Mouse (Mus musculus) ES-E14 (cell line): ENCODE measurements at regions not wholly inside any gene's neighbourhood (a gene's known extent, or its start where the extent isn't known, plus 50 kb on each side); places are given as distances from the start of the nearest gene placed in this dataset.
A peak's percentile ranks its signal among the peaks of the same experiment; 100 is the strongest.

Experiments
- DNase-seq: peaks from one replicate; pipeline ENCODE4 v3.0.0-alpha.2; 2013; ENCODE audit warnings: low read depth, low spot score
- H3K27ac ChIP-seq: 2 replicates; pipeline ENCODE4 v1.5.1; 2012; ENCODE audit warnings: low read depth, mild to moderate bottlenecking, low read length, moderate library complexity, mixed read lengths; ENCODE audit not compliant: poor library complexity, insufficient read depth, severe bottlenecking
- H3K36me3 ChIP-seq: 2 replicates; pipeline ENCODE4 v1.6.1; 2012; ENCODE audit warnings: mild to moderate bottlenecking, low read length, moderate library complexity, mixed read lengths; ENCODE audit not compliant: control insufficient read depth, poor library complexity, insufficient read depth, severe bottlenecking
- H3K4me1 ChIP-seq, 2 experiments: fragments of 150-350 bp in 1 of 2; sonication (generic) in 1 of 2; 2 replicates each; pipeline ENCODE4 v1.6.1; 2012; ENCODE audit warnings: low read length in 2 of 2, mild to moderate bottlenecking in 1 of 2, mixed read lengths in 1 of 2; ENCODE audit not compliant: control insufficient read depth in 2 of 2, insufficient read depth in 2 of 2, poor library complexity in 1 of 2
- H3K4me3 ChIP-seq, 2 experiments: fragments of 150-350 bp in 1 of 2; sonication (generic) in 1 of 2; 2 replicates each; pipeline ENCODE4 v1.5.1; 2012; ENCODE audit warnings: low read length in 2 of 2, low read depth in 1 of 2, mild to moderate bottlenecking in 1 of 2, mixed read lengths in 1 of 2; ENCODE audit not compliant: insufficient read depth in 1 of 2, poor library complexity in 1 of 2, severe bottlenecking in 1 of 2
- H3K9ac ChIP-seq: 2 replicates; pipeline ENCODE4 v1.6.1; 2012; ENCODE audit warnings: low read depth, mild to moderate bottlenecking, low read length, mixed read lengths; ENCODE audit not compliant: poor library complexity, insufficient read depth, severe bottlenecking
- H3K9me3 ChIP-seq: fragments of 150-350 bp; sonication (generic); 2 replicates; pipeline ENCODE4 v1.6.1; 2012; ENCODE audit warnings: low read depth, mild to moderate bottlenecking, low read length; ENCODE audit not compliant: control insufficient read depth, insufficient read depth
- CHD2 ChIP-seq: IDR thresholded peaks from 2 replicates; pipeline ENCODE4 v1.6.1; 2014; ENCODE audit warnings: mild to moderate bottlenecking, low read depth, low read length, inconsistent platforms
- HCFC1 ChIP-seq: IDR thresholded peaks from 2 replicates; pipeline ENCODE4 v1.6.1; 2012; ENCODE audit warnings: low read length, inconsistent platforms, borderline replicate concordance; ENCODE audit not compliant: insufficient read depth
- MAFK ChIP-seq: IDR thresholded peaks from 2 replicates; pipeline ENCODE4 v1.6.1; 2014; ENCODE audit warnings: mild to moderate bottlenecking, low read depth, low read length, inconsistent platforms; ENCODE audit not compliant: insufficient read depth
- ZC3H11A ChIP-seq: IDR thresholded peaks from 2 replicates; pipeline ENCODE4 v1.6.1; 2012; ENCODE audit warnings: low read depth, mild to moderate bottlenecking, inconsistent platforms, low read length, borderline replicate concordance
- ZNF384 ChIP-seq: IDR thresholded peaks from 2 replicates; pipeline ENCODE4 v1.6.1; 2012; ENCODE audit warnings: low read depth, low read length, inconsistent platforms
- in situ Hi-C, 2 experiments: fragments of 600-800 bp; cut with MboI; formaldehyde crosslinking; loops; one replicate each; pipeline ENCODE4 v1.15.1; 2025; ENCODE audit warnings: low sequenced_read_pairs in 2 of 2, inconsistent platforms in 1 of 2; ENCODE audit not compliant: unreplicated experiment in 2 of 2

DNA sequence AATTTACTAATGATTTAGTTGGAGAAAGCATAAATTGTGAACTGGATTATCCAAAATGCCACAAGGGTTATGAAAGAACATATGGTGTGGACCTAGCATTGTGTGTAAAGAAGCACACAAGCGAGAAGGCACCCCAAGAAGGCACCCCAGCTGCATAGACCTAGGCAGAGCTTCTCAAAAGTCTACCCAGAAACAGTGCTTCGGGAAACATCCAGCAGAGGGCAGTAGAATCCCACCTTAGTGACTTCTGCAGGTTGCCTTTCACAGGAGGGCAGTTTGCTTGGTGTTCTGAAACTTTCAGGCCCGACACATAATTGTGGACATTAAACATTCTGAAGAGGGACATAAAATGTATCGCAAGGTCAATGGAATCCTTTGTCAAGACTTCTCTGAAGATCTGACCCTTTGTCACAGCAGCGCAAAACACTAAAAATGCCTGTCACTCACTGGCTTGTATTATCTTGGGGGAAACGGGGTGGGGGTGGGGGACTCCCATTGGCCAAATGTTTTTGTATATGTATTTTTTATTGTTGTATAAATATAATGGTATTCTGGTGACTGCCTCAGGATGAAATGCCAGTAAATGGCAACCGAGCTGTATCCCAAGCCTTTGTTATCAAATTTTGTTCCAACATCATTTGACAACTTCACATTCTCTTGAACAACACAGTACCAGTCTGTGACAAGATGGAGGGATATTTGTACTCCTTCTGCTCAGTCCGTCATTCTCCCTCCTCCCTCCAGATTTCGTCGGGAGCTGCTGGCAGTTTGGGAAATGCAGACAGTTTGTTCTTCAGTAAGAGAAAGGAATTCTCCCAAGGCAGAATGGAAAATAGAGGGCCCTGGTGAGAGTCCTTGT, 156.4 kb upstream of the Frg1 start:
- peak; percentile 71 for DNase-seq
- Histone ChIP-seq H3K27ac (no peak overlapping the region), H3K4me3 (no peak overlapping the region), H3K4me1 (no peaks in the 10 kb centered on the region), H3K9me3 (no peaks in the 10 kb centered on the region), H3K9ac (no peak overlapping the region), H3K36me3 (no peaks in the 10 kb centered on the region)
- in situ Hi-C loops, result no loop called here
- peak; percentile 96 for TF ChIP-seq ZC3H11A
- no peak for TF ChIP-seq MAFK

DNA sequence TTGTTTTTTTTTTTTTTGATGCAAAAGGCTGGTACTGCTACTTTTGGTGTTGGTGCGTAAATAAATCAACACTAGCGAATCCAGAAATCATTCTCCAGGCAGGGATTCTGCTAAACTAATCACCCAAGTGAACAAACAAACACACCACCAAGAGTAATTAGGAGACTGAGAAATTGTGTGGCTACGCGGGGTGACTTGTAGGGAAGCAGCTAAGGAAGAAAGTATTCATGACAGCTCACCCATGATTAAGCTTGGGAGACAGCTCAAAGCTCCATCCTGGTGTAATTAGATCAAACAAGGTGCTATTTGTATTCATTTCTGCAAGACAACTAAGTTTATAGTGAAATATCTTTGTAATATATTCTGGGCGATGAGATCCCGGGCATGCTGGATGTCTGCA, 153.7 kb upstream of the Frg1 start:
- H3K4me1 ChIP-seq, result no peaks in the 10 kb centered on the region
- H3K36me3 ChIP-seq, result no peaks in the 10 kb centered on the region
- no peak overlapping the region for H3K9ac ChIP-seq
- no peak overlapping the region for H3K27ac ChIP-seq
- no peak for DNase-seq
- H3K4me3 ChIP-seq, result no peak overlapping the region
- TF ChIP-seq MAFK (no peak), ZNF384 (no peak), CHD2 (no peak), ZC3H11A (no peak), HCFC1 (no peak)
- H3K9me3 ChIP-seq, result no peaks in the 10 kb centered on the region
- in situ Hi-C loops, result no loop called here

DNA sequence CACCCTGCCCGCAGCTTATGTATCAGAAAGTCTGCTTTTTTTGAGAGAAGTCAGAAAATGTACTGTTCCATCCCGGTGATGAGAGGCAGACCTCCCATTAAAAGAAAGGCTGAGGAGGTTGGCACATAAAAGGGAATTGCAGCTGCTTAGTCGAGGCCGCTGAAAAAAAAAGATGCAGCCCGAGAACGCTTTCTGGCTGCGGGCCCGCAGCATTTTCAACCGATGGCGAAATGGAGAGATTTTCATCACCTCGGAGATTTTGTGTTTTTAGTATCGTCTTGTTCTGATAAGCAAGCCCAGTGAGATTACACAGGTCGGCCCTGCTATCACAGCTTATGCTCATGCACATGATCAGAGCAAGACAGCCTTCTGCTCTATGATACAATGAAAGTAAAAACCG, 145.1 kb upstream of the Frg1 start:
- no peak for DNase-seq

DNA sequence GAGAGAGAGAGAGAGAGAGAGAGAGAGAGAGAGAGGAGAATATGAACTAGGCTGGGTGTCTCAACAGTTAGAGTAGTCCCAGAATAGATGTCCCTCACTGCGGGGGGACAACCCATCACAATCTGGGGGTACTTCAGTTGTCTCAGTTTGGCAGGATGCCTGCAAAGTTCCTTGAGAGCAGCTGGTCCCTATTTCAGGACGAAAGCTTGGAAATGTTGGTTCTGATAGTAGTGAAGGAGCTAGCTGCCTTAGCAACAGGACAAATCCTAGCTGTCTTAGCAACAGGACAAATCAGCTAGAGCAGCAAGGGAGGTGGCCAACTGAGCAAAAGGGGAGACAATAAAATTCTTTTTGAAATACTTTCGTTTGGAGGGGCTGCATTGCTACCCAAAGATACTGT, 139.9 kb upstream of the Frg1 start:
- no peaks in the 10 kb centered on the region for H3K9me3 ChIP-seq
- H3K4me3 ChIP-seq, result no peak overlapping the region
- no peaks in the 10 kb centered on the region for H3K36me3 ChIP-seq
- no peak overlapping the region for H3K9ac ChIP-seq
- no peak overlapping the region for H3K27ac ChIP-seq
- DNase-seq, result no peak
- in situ Hi-C loops, result no loop called here
- H3K4me1 ChIP-seq, result no peaks in the 10 kb centered on the region
- TF ChIP-seq MAFK (no peak), ZC3H11A (no peak), HCFC1 (no peak)

More for the DNA sequence above, 145.1 kb upstream of the Frg1 start:
- in situ Hi-C loops, result no loop called here
- Histone ChIP-seq H3K27ac (no peak overlapping the region), H3K9ac (no peak overlapping the region), H3K4me3 (no peak overlapping the region), H3K36me3 (no peaks in the 10 kb centered on the region), H3K9me3 (no peaks in the 10 kb centered on the region), H3K4me1 (no peaks in the 10 kb centered on the region)
- TF ChIP-seq ZNF384, result no peak
- TF ChIP-seq ZC3H11A, result no peak
- TF ChIP-seq CHD2, result no peak
- TF ChIP-seq HCFC1, result no peak
- no peak for TF ChIP-seq MAFK

DNA sequence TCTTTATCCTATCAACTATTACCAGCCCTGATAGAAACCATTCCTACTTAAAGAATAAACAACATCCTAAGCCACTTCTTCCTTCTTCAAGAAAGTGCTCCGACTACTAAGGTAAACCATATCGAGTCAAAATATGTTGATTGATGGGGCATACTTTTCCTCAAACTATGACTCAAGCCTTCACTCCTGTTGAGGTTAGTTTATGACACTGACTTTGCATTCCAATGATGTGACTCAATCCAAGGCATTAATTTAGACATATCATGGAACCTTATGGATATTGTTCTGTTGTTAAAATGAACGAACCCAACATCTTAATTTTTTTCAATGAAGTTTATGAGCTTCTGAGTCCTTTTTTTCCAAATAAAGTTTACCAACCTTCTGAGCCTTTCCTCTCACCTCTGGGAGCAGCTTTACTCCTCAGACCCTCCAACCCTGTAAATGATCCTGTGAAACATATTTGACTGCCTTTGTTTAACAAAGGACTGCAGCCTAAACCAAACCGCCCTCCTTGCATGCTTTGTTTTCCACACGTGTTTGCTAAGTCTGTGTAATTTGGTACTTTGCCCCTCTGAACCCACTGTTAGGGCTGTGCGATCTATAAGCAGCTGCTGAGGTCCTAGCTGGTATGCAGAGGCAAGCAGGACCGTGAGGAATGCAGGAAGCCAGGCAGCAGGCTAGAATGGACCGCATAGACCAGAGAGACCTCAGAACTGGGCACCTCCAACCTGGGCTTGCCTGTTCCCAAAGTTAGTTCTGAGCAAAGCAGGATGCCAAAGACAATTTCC, 136.1 kb upstream of the Frg1 start:
- H3K27ac ChIP-seq, result no peak overlapping the region
- no peak for DNase-seq
- no peak for TF ChIP-seq CHD2
- no peak for TF ChIP-seq MAFK
- no peak for TF ChIP-seq ZNF384
- TF ChIP-seq HCFC1, result no peak
- TF ChIP-seq ZC3H11A, result no peak
- no peak overlapping the region for H3K4me3 ChIP-seq
- no peak overlapping the region for H3K9ac ChIP-seq
- H3K4me1 ChIP-seq, result no peaks in the 10 kb centered on the region
- no peaks in the 10 kb centered on the region for H3K36me3 ChIP-seq
- in situ Hi-C loops, result no loop called here
- H3K9me3 ChIP-seq, result no peaks in the 10 kb centered on the region
